Mouse (Mus musculus) C2C12 (cell line): ENCODE data around the gene 1700029I15Rik. TPM values are rescaled to one million over a fixed set of nuclear protein-coding genes. Genes with fewer than 3 reads are reported as not detected.
A peak's percentile ranks its signal among the peaks of the same experiment; 100 is the strongest.

Experiments
- H3K27me3 ChIP-seq: one replicate; pipeline ENCODE4 v1.6.1; 2011; ENCODE audit not compliant: control insufficient read depth, insufficient read depth, insufficient read length
- H3K36me3 ChIP-seq: one replicate; pipeline ENCODE4 v1.6.1; 2011; ENCODE audit not compliant: control insufficient read depth, insufficient read depth
- H3K4me3 ChIP-seq: one replicate; pipeline ENCODE4 v1.5.1; 2011; ENCODE audit warnings: mild to moderate bottlenecking, control low read depth; ENCODE audit not compliant: poor library complexity, insufficient read depth, severe bottlenecking
- H3K79me2 ChIP-seq: one replicate; pipeline ENCODE4 v1.6.1; 2011; ENCODE audit not compliant: control insufficient read depth, insufficient read depth
- H3K79me3 ChIP-seq: one replicate; pipeline ENCODE4 v1.6.1; 2011; ENCODE audit warnings: low read depth, control low read depth
- H3ac ChIP-seq: one replicate; pipeline ENCODE3; 2011; ENCODE audit warnings: low read depth; ENCODE audit not compliant: control insufficient read depth, insufficient read length
- CEBPB ChIP-seq: IDR thresholded peaks from one replicate; pipeline ENCODE4 v1.6.1; 2011; ENCODE audit warnings: low read depth, mild to moderate bottlenecking, control low read depth, moderate library complexity
- CTCF ChIP-seq: IDR thresholded peaks from one replicate; pipeline ENCODE4 v1.5.1; 2011; ENCODE audit not compliant: control insufficient read depth, insufficient read depth, insufficient read length
- FOSL1 ChIP-seq: IDR thresholded peaks from one replicate; pipeline ENCODE4 v1.8.0; 2011; ENCODE audit warnings: mild to moderate bottlenecking, low read length; ENCODE audit not compliant: poor library complexity, insufficient read depth, severe bottlenecking
- MAX ChIP-seq: IDR thresholded peaks from one replicate; pipeline ENCODE4 v1.6.1; 2011; ENCODE audit warnings: mild to moderate bottlenecking, control low read depth
- MYOD1 ChIP-seq: IDR thresholded peaks from one replicate; pipeline ENCODE4 v1.6.1; 2011; ENCODE audit warnings: low read depth; ENCODE audit not compliant: control insufficient read depth, insufficient read length
- MYOG ChIP-seq: IDR thresholded peaks from one replicate; pipeline ENCODE4 v1.6.1; 2011; ENCODE audit not compliant: control insufficient read depth, insufficient read length; ENCODE audit errors: extremely low read depth
- USF1 ChIP-seq: IDR thresholded peaks from one replicate; pipeline ENCODE4 v1.6.1; 2011; ENCODE audit warnings: low read depth, mild to moderate bottlenecking, control low read depth, moderate library complexity
- polyA plus RNA-seq: library from polyadenylated mRNA; unstranded; fragments of >200 nt; fragmentation: generic; extraction: Trizol; gene quantifications from one replicate; pipeline ENCODE4 v1.2.1, GENCODE M21; 2012; ENCODE audit warnings: missing spikeins

Gene 1700029I15Rik
- polyA plus RNA-seq, 1 experiment: 0.73 TPM

GRCm38 (mm10) chr2:92364086-92364485 is 18.3 kb upstream of the 1700029I15Rik start:
- H3ac ChIP-seq: no peak overlapping the region
- H3K79me2 ChIP-seq: no peaks in the 10 kb centered on the region
- H3K27me3 ChIP-seq: no peaks in the 10 kb centered on the region
- H3K4me3 ChIP-seq: no peak overlapping the region
- no peaks in the 10 kb centered on the region for H3K79me3 ChIP-seq
- TF ChIP-seq MYOG (no peak), CEBPB (no peak), MYOD1 (no peak), CTCF (no peak), FOSL1 (no peak), USF1 (no peak), MAX (no peak)
- H3K36me3 ChIP-seq: peaks cover 5% of the 10 kb centered on the region

GRCm38 (mm10) chr2:92365568-92365967 is 16.8 kb upstream of the 1700029I15Rik start:
- no peak overlapping the region for H3ac ChIP-seq
- H3K27me3 ChIP-seq: peaks cover 7% of the 10 kb centered on the region
- TF ChIP-seq MYOG: no peak
- H3K79me2 ChIP-seq: no peaks in the 10 kb centered on the region
- no peak overlapping the region for H3K4me3 ChIP-seq
- H3K36me3 ChIP-seq: peaks cover 5% of the 10 kb centered on the region
- H3K79me3 ChIP-seq: no peaks in the 10 kb centered on the region

DNA sequence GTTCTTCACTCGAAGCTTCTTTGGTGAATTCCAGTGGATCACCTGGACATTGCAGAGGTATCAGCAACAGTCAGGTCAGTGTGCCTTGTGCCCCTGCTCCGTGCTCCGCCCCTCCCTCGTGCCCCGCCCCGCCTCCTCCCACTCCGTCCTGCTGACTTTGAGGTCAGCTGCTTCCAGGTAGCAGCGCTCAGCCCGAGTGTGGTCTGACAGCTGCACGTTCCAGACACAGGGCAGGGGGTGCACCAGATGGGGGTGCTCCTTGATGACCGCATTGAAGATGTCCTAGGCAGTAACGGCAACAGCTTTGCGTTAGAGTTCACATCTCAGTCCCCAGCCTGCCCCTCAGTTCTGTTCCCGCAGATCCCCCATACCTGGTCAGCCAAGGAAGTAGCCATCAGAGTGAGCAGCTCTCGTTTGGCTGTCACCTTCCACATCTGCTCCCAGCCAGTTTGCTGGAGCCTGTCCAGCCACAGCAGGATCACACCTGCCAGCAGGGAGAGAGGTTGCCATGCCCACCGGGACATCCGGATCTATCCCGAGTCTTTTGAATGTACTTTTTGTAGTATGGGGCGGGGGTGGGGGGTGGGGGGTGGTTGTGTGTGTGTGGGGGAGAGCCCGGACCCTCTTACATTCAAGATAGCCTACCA is 14.8 kb upstream of the 1700029I15Rik start:
- Histone ChIP-seq H3K4me3 (no peak overlapping the region), H3K79me2 (no peaks in the 10 kb centered on the region), H3K27me3 (peaks cover 12% of the 10 kb centered on the region), H3K79me3 (no peaks in the 10 kb centered on the region), H3ac (no peak overlapping the region), H3K36me3 (no peaks in the 10 kb centered on the region)
- no peak for TF ChIP-seq MYOG
- no peak for TF ChIP-seq MAX
- no peak for TF ChIP-seq FOSL1
- no peak for TF ChIP-seq USF1
- no peak for TF ChIP-seq CTCF
- no peak for TF ChIP-seq MYOD1
- TF ChIP-seq CEBPB: no peak

DNA sequence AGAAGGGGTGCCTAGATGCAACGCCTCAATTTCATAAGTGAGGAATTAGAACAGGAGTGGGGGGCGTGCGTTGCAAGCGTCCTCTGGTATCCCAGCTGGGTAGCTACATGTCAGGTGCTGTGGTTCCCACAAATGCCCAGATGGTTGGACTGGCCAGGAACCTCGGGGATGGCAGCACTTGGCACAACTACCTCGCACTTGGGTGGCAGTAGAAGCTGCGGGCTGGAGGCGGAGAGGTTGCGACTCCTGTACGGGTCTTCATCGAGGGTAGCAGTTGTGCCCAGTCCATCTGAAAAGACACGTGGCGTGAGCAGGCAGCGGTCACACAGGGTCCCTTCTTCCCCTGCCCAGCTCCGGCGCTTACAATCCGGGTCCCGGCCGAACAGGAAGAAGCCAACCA is 12.0 kb upstream of the 1700029I15Rik start:
- no peak overlapping the region for H3K4me3 ChIP-seq

GRCm38 (mm10) chr2:92370821-92371805 is 11.2 kb upstream of the 1700029I15Rik start:
- TF ChIP-seq MYOD1: no peak
- TF ChIP-seq FOSL1: no peak
- no peak for TF ChIP-seq CTCF
- TF ChIP-seq MYOG: no peak
- no peak for TF ChIP-seq CEBPB
- no peak for TF ChIP-seq USF1
- no peak for TF ChIP-seq MAX
- Histone ChIP-seq H3K4me3 (no peak overlapping the region), H3K36me3 (no peaks in the 10 kb centered on the region), H3K27me3 (peaks cover 12% of the 10 kb centered on the region), H3ac (peak overlapping the region; percentile 15), H3K79me2 (peaks cover 8% of the 10 kb centered on the region), H3K79me3 (peaks cover 1% of the 10 kb centered on the region)

More for the DNA sequence above, 12.0 kb upstream of the 1700029I15Rik start:
- Histone ChIP-seq H3ac (no peak overlapping the region), H3K27me3 (peaks cover 12% of the 10 kb centered on the region), H3K36me3 (no peaks in the 10 kb centered on the region), H3K79me2 (peaks cover 1% of the 10 kb centered on the region), H3K79me3 (no peaks in the 10 kb centered on the region)
- no peak for TF ChIP-seq MYOG
- TF ChIP-seq CEBPB: no peak
- no peak for TF ChIP-seq CTCF
- no peak for TF ChIP-seq MAX
- TF ChIP-seq USF1: no peak
- TF ChIP-seq FOSL1: no peak
- TF ChIP-seq MYOD1: no peak
